Mouse (Mus musculus) ES-Bruce4 (cell line): ENCODE data around the gene Snd1.

Source experiments
- EP300 ChIP-seq: IDR thresholded peaks from 2 replicates; pipeline ENCODE4 v1.6.1; 2011; ENCODE audit warnings: low read depth, low read length; ENCODE audit not compliant: insufficient read depth
- POLR2A ChIP-seq: IDR thresholded peaks from one replicate; pipeline ENCODE4 v1.8.1; 2011; ENCODE audit warnings: low read length; ENCODE audit not compliant: insufficient read depth

DNA sequence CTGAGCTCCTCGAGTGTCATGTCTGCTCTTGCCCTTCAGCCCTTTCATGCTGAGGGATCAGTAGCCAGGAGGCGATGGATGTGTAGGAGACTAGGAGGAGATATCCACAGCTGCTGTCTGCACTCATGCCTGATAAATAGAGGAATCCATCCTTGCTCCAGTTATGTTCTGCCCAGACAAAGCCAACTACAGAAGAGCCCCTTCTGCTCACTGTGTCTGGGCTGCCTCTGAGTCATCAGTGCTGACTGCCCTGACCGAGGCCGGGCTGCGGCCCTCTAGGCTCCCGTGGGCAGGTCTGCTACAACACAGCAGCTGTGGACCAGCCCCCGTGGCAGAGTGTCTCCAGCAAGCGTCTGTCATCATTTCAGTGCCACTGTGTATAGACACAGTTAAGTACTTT lies 387.4 kb downstream of the Snd1 start:
- TF ChIP-seq POLR2A: no peak
- TF ChIP-seq EP300: no peak
